Mouse (Mus musculus) layer of hippocampus, postnatal 14 days (tissue): Measurements from ENCODE around the gene 2410015M20Rik. TPM values are rescaled to one million over a fixed set of nuclear protein-coding genes. Genes with fewer than 3 reads are reported as not detected.
"Not testable (repeated sequence)": the region's sequence is repeated elsewhere in the genome, so short reads cannot be mapped to it uniquely, and the experiment has no call there.

Experiments used
- DNase-seq, 2 experiments: peaks; one replicate each; pipeline ENCODE4 v3.0.0; 2021 to 2022; ENCODE audit warnings: low spot score in 2 of 2, mixed read lengths in 1 of 2
- long read RNA-seq, 2 experiments: library from polyadenylated mRNA; stranded (forward); transcript quantifications; one replicate each; pipeline ENCODE4 v2.0.0; 2021
- total RNA-seq, 2 experiments: library from RNA; stranded (reverse); gene quantifications; 2 replicates each; pipeline ENCODE4 v1.2.3; 2021

Gene 2410015M20Rik
- 100 to 1,000 TPM; 151 to 160 TPM for total RNA-seq
- long read RNA-seq, experiment 1, transcript 2410015M20Rik-201 (4 exons, 755 nt) = major isoform, 36 of 40 reads
- long read RNA-seq, experiment 1, partial matches to known transcripts = 1 of 40 reads
- long read RNA-seq, experiment 1, other reads (novel, unspliced or antisense) = 2 of 40 reads
- long read RNA-seq, experiment 2, transcript 2410015M20Rik-201 (4 exons, 755 nt) = major isoform, 123 of 134 reads
- long read RNA-seq, experiment 2, partial matches to known transcripts = 4 of 134 reads
- long read RNA-seq, experiment 2, other reads (novel, unspliced or antisense) = 6 of 134 reads

- peak; percentile 96 to 98 for DNase-seq
Measured at GRCm38 (mm10) chr17:56609452-56610171, at the start of gene 2410015M20Rik. TSS of gene 2410015M20Rik (minus strand) at chr17:56609771.

- DNase-seq = no peak
Measured at GRCm38 (mm10) chr17:56656171-56656570, 46.6 kb upstream of the 2410015M20Rik start.

GRCm38 (mm10) chr17:56655311-56655710 is 45.7 kb upstream of the 2410015M20Rik start:
- no peak for DNase-seq

GRCm38 (mm10) chr17:56654771-56655170 is 45.2 kb upstream of the 2410015M20Rik start:
- DNase-seq = no peak

- no peak for DNase-seq
Measured at GRCm38 (mm10) chr17:56651801-56652200, 42.2 kb upstream of the 2410015M20Rik start.

GRCm38 (mm10) chr17:56647546-56647945 is 38.0 kb upstream of the 2410015M20Rik start:
- DNase-seq = no peak

GRCm38 (mm10) chr17:56643237-56643636 is 33.7 kb upstream of the 2410015M20Rik start:
- DNase-seq = no peak

GRCm38 (mm10) chr17:56634023-56634422 is 24.5 kb upstream of the 2410015M20Rik start:
- DNase-seq = no peak

- DNase-seq = no peak
Measured at GRCm38 (mm10) chr17:56631807-56632206, 22.2 kb upstream of the 2410015M20Rik start.

- DNase-seq = not testable (repeated sequence)
Measured at GRCm38 (mm10) chr17:56629800-56630781, 20.5 kb upstream of the 2410015M20Rik start.

GRCm38 (mm10) chr17:56627530-56628277 is 18.1 kb upstream of the 2410015M20Rik start, which contains the start of gene Catsperd:
TSS of gene Catsperd (plus strand) at chr17:56628143.
- DNase-seq = no peak

GRCm38 (mm10) chr17:56626754-56627470 is 17.3 kb upstream of the 2410015M20Rik start, which contains the start of gene Lonp1:
TSS of gene Lonp1 (minus strand) at chr17:56626887.
- peak; percentile 91 to 96 for DNase-seq

GRCm38 (mm10) chr17:56626260-56626659 is 16.7 kb upstream of the 2410015M20Rik start:
- DNase-seq = no peak

- no peak for DNase-seq
Measured at GRCm38 (mm10) chr17:56625495-56625894, 15.9 kb upstream of the 2410015M20Rik start.

- DNase-seq = no peak
Measured at GRCm38 (mm10) chr17:56617628-56618027, 8.1 kb upstream of the 2410015M20Rik start.

GRCm38 (mm10) chr17:56616725-56617124 is 7.2 kb upstream of the 2410015M20Rik start:
- DNase-seq = no peak

- DNase-seq = no peak
Measured at GRCm38 (mm10) chr17:56615792-56616191, 6.2 kb upstream of the 2410015M20Rik start.

GRCm38 (mm10) chr17:56615136-56615784 is 5.7 kb upstream of the 2410015M20Rik start:
- no peak for DNase-seq
